Mouse (Mus musculus) C2C12 (cell line): ENCODE results near the gene Zfp663.

ENCODE experiments used
- CEBPB ChIP-seq: IDR thresholded peaks from one replicate; pipeline ENCODE4 v1.6.1; 2011; ENCODE audit warnings: low read depth, mild to moderate bottlenecking, control low read depth, moderate library complexity
- CTCF ChIP-seq: IDR thresholded peaks from one replicate; pipeline ENCODE4 v1.5.1; 2011; ENCODE audit not compliant: control insufficient read depth, insufficient read depth, insufficient read length
- MAX ChIP-seq: IDR thresholded peaks from one replicate; pipeline ENCODE4 v1.6.1; 2011; ENCODE audit warnings: mild to moderate bottlenecking, control low read depth
- MYOD1 ChIP-seq: IDR thresholded peaks from one replicate; pipeline ENCODE4 v1.6.1; 2011; ENCODE audit warnings: low read depth; ENCODE audit not compliant: control insufficient read depth, insufficient read length
- USF1 ChIP-seq: IDR thresholded peaks from one replicate; pipeline ENCODE4 v1.6.1; 2011; ENCODE audit warnings: low read depth, mild to moderate bottlenecking, control low read depth, moderate library complexity

DNA sequence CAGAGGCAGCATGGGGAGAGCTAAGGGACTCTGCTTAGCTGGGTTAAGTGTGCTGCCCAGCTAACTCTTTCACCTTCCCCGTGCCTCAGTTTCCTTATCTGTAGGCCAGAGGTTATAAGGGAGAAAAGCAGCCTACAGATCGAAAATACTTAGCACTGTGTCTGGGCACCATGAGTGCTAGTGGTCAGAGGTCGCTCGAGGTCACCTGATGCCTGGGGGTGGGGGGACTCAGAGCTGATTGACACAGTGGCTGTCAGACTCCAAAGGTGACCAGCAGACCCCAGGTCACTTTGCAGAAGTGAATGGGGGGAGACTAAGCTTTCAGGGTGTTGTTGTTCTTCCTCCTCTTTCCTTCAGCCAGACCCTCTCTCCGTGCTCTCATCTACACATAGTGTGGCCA is 45.8 kb upstream of the Zfp663 start:
- TF ChIP-seq MAX (no peak), CTCF (no peak), USF1 (no peak), MYOD1 (no peak), CEBPB (no peak)
